Mouse (Mus musculus): ENCODE measurements around the gene Agt.

GRCm38 (mm10) chr8:124567126-124567525 lies 2.4 kb downstream of the Agt start:
- TF ChIP-seq FLI1 (IDR thresholded peaks at IDR 0.05; ENCODE audit: low read length) (no peak), GATA1 (IDR thresholded peaks at IDR 0.05; ENCODE audit: borderline replicate concordance, low read length) (no peak)
